Mouse (Mus musculus) A20 (cell line): Measurements from ENCODE around the gene Icam5.
"Not testable (repeated sequence)": the region's sequence is repeated elsewhere in the genome, so short reads cannot be mapped to it uniquely, and the experiment has no call there.

Experiments used
- DNase-seq: peaks from one replicate; pipeline ENCODE4 v3.0.0-alpha.2; 2011; ENCODE audit warnings: low read depth, low spot score

The Icam5 gene

GRCm38 (mm10) chr9:21034481-21035085 is 2.7 kb downstream of the Icam5 start:
- DNase-seq, result no peak

GRCm38 (mm10) chr9:21035586-21035985 is 3.7 kb downstream of the Icam5 start:
- no peak for DNase-seq

- DNase-seq, result no peak
Measured at GRCm38 (mm10) chr9:21036161-21036560, 4.3 kb downstream of the Icam5 start.

DNA sequence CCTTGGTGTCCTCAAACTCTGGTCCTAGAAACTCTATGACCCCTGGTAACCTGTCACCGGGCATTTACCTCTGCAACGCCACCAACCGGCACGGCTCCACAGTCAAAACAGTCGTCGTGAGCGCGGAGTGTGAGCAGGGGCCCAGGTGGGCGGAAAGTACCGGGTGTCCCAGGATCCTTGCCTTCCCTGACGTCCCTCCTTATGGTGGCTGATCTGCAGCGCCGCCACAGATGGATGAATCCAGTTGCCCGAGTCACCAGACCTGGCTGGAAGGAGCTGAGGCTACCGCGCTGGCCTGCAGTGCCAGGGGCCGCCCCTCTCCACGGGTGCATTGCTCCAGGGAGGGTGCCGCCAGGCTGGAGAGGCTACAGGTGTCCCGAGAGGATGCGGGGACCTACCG is 4.8 kb downstream of the Icam5 start:
- DNase-seq, result no peak

DNA sequence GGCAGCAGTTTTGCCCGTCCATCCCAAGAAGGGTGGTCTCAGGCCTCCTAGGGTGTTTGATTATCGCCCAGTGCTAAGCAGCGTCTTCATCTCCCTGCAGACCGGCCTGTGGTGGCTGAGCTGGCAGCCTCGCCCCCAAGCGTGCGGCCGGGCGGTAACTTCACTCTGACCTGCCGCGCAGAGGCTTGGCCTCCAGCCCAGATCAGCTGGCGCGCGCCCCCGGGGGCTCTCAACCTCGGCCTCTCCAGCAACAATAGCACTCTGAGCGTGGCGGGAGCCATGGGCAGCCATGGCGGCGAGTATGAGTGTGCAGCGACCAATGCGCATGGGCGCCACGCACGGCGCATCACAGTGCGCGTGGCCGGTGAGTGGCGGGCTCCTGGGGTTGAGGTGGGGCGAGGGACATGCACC is 5.6 kb downstream of the Icam5 start:
- DNase-seq, result no peak

DNA sequence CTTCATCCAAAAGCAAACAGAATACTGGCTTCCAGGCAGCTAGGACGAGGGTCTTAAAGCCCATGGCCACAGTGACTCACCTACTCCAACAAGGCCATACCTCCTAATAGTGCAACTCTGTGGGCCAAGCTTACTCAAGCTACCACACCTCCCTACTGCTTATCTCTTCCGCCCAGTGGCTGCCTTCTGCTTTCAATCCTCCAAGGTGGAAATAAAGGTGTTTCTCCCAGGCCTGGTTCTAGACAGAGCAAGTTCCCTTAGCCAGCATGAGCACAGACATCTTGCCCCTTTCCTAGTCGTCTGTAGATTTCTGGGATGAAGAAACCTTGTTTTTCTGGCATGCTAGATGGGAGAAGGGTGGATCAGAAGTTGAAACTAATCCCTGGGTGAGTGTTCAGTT is 7.9 kb downstream of the Icam5 start:
- no peak for DNase-seq

DNA sequence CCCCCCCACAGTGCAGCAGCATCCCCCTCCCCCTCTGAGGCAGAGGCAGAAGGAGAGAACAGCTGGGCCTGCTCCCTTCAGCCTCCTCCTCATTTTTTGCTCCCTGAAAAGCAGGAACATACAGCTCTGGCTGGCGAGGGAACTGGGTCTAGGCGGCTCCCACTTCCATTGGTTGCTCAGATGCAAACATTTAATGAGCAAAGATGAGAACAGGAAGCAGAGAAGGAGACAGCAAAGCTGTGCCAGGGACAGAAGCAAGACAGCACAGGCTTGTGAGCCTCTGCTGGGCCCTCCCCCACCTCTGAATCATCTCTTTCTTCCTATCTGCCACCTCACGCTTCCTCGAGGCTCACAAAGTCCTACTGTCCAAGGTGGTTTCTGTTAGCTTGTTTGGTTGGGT is 9.4 kb downstream of the Icam5 start:
- DNase-seq, result no peak

DNA sequence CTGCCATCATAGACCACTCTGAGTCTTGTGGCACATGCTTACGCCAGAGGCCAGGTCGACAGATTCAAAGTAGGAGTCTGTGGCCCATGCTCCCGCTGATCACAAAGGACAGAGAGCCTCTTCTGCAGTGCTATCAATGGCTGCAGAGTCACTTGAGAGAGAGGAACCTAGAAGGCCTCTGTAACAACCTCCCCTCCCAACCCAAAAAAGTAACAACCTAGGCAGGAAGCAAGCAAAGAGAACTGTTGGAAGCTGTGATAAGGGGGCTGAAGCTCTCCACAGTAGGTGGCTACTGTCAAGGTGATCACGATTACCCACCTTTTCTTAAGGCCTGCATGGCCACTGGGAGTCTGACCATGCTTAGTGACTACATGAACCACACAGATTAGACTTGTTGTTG is 11.7 kb downstream of the Icam5 start:
- no peak for DNase-seq

DNA sequence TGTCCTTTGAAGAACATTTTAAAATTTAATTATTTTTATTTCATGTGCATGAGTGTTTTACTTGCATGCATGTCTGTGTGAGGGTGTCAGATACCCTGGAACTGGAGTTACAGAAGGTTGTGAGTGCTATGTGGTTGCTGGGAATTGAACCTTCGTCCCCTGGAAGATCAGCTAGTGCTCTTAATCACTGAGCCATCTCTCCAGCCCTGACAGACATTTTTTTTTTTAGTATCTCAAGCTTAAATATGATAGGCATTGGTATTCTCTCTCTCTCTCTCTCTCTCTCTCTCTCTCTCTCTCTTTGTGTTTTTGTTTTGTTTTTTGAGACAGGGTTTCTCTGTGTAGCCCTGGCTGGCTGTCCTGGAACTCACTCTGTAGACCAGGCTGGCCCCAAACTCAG is 12.9 kb downstream of the Icam5 start:
- not testable (repeated sequence) for DNase-seq

GRCm38 (mm10) chr9:21045235-21045634 is 13.4 kb downstream of the Icam5 start:
- DNase-seq, result no peak

GRCm38 (mm10) chr9:21051578-21051977 is 19.7 kb downstream of the Icam5 start:
- no peak for DNase-seq

DNA sequence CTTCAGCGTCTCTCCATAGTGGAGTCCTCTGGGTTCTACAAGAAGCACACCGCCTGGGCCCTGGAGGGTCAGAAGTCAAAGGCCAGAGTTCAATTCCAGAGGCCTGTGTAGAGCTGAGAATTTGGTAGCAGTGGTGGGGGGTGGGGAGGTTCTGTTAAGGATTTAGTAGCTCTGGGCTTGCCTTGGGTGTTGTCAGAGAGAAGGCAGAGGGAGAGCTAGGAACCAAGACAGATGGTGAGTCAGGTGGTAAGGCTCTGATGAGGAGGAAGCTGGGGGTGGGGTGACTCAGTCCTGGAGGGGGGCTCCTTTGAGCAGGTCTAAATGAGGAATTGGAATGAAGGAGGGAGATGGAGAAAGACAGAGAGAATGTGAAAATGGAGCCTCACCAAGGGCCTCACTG is 31.1 kb downstream of the Icam5 start:
- no peak for DNase-seq

DNA sequence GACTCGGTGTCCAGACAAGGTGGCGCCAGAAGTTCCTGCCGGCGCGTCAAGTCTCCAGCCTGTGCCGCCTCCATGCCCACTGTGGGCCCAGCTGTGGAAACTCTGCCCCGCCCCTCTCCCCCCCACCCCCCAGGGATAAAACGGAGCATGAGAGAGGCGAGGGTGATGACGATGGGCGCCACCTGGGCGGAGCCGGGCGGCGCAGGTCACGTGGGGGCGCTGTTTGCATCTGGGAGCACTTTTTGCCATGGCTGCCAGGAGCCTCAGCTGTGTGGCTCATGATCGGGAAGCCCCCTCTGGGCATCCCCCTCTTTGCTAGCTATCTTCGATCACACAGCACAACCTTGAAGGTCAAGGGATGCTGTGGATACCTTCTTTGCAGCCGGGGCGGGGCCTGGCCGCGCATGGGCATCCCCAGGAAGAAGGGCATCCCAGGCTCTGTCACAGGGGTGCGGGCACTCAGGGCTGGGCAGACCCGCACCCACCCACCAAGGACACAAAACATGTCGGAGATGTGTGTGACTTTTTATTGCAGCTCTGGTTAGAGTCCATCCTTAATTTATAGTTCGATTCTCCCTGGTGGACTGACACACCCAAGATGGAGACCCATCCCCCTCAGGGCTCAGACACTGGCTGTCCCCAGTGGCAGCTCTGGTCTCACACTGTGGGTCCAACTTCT is 35.3 kb downstream of the Icam5 start, which contains the start of gene Zglp1:
Zglp1 (minus strand) TSS at position 88 of the 679 bp plus-strand sequence.
- no peak for DNase-seq

- no peak for DNase-seq
Measured at GRCm38 (mm10) chr9:21072641-21073040, 40.8 kb downstream of the Icam5 start.

GRCm38 (mm10) chr9:21073044-21073840 is 41.4 kb downstream of the Icam5 start, which contains the start of the genes Gm49373 and Fdx1l:
Gene Gm49373, minus strand, starts transcription at chr9:21073096.
Gene Fdx1l, minus strand, starts transcription at chr9:21073614.
- peak; percentile 85 for DNase-seq

DNA sequence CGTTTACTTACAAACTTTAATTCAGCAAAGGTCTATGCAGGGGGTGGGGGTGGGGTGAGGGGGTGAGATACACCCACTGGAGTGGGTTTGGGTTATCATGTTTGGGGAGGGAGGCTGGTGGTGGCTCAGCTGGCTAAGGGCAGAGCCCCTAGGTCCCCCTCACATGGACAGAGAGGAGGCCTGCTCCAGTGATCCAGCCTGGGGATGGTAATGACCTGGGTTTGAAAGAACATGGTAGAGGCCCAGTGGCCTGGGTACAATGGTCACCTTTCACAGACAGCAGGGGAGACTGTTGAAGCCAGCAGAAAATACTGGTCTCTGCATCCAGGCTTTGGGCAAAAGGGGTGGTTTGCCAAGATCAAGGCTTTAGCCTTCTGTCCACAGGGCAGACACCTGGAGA is 42.3 kb downstream of the Icam5 start:
- no peak for DNase-seq

GRCm38 (mm10) chr9:21075625-21076024 is 43.8 kb downstream of the Icam5 start:
- no peak for DNase-seq

DNA sequence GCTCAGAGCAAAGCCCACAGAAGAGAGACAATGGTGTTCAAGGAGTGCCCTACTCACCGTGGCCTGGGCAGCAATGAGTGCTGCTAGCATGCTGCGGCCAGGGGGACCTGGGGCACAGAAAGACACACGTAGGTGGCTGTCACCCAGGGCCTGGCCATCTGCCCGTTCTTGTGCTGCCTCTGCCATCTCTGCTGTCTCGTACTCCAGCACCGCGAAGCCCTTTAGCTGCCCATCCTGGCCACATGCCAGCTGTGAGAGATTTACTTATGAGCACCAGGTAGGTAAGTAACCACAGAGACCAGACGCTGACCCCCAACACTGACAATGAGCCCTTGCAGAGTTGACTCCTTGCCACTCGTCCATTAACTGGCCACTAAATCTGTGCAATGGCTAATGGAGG is 49.3 kb downstream of the Icam5 start:
- DNase-seq, result no peak

DNA sequence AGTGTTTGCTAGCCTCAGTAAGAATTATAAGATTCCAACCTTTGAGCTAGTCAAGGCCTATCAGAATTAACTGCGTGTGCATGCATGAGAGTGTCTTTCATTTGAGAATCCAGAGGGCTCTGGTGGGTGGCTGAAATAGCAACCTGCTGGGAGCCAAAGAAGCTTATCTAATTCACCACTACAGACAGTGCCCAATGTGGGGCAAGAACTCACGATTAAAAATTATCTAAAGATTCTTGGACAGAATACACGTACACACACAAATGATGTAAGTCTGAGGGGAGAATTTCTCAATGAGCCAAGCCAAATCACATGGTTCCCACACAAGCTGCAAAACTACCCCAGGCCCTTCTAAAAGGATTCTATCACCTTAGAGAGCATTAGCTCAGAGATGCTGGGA is 51.5 kb downstream of the Icam5 start:
- DNase-seq, result no peak
